Mouse (Mus musculus): ENCODE measurements around the gene Zfp169. TPM values are rescaled to one million over a fixed set of nuclear protein-coding genes. Genes with fewer than 3 reads are reported as not detected.

Zfp169 gene
- polyA plus RNA-seq, 1 experiment from 2014 or later: 3.6 TPM

- WGBS: 64% methylated on average over 5 of the region's 5 CpGs
- Histone ChIP-seq H3K4me2 (no peak overlapping the region), H3K9ac (no peak overlapping the region), H3K27me3 (no peaks in the 10 kb centered on the region), H3K27ac (no peak overlapping the region), H3K9me3 (no peaks in the 10 kb centered on the region), H3K4me3 (no peak overlapping the region), H3K4me1 (no peaks in the 10 kb centered on the region), H3K36me3 (no peaks in the 10 kb centered on the region)
- no peak for ATAC-seq (ENCODE audit: borderline replicate concordance, extremely low read depth, low FRiP score, low TSS enrichment)
Measured at GRCm38 (mm10) chr13:48438321-48438720, 74.9 kb downstream of the Zfp169 start.

MicroRNAs encoded within 50 kb of the gene (microRNA counts, 519-probe panel; counts per million panel counts)
- microRNA mmu-let-7a (4,365 counts per million, percentile 99 among the panel's probes with 10 or more counts), microRNA mmu-let-7d (4,431 counts per million, percentile 100 among the panel's probes with 10 or more counts), microRNA mmu-let-7f (4,064 counts per million, percentile 96 among the panel's probes with 10 or more counts)

Small RNAs within 50 kb of the gene (microRNA-seq; reads per million reads assigned to microRNA genes)
- gene Gm24111 (not detected), gene Mirlet7a-1 (380 reads per million, percentile 67 among the genes with 10 or more reads in this experiment), gene Mirlet7d (25,767 reads per million, percentile 97 among the genes with 10 or more reads in this experiment), gene Mirlet7f-1 (not detected)

Other genes starting within 250 kb of the Zfp169 start
- 0.79 and 1.1 TPM in 2 replicates for gene A830005F24Rik, start 119 bp upstream of the Zfp169 start, polyA plus RNA-seq (2015; fragmentation: Nextera tagmentation; extraction: Ambion mirVana)
- gene Ptpdc1, start 112.2 kb upstream of the Zfp169 start, polyA plus RNA-seq (2015; fragmentation: Nextera tagmentation; extraction: Ambion mirVana): 9.4 and 10.3 TPM in 2 replicates
- gene Barx1, start 149.5 kb upstream of the Zfp169 start, polyA plus RNA-seq (2015; fragmentation: Nextera tagmentation; extraction: Ambion mirVana): 0.45 and 0.90 TPM in 2 replicates